Mouse (Mus musculus) olfactory bulb, adult 2 months (tissue): ENCODE data around the gene Rdh16f1. TPM values are rescaled to one million over a fixed set of nuclear protein-coding genes. Genes with fewer than 3 reads are reported as not detected.
"Not testable (repeated sequence)": the region's sequence is repeated elsewhere in the genome, so short reads cannot be mapped to it uniquely, and the experiment has no call there.

Source experiments
- H3K27ac ChIP-seq: fragments of 200-500 bp; 2 replicates; pipeline ENCODE4 v1.5.1; 2012; ENCODE audit warnings: low read depth, low read length; ENCODE audit not compliant: insufficient read depth
- H3K4me1 ChIP-seq: fragments of 200-500 bp; 2 replicates; pipeline ENCODE4 v1.6.1; 2012; ENCODE audit warnings: low read length; ENCODE audit not compliant: control insufficient read depth, insufficient read depth
- H3K4me3 ChIP-seq: fragments of 200-500 bp; 2 replicates; pipeline ENCODE4 v1.5.1; 2012; ENCODE audit warnings: mild to moderate bottlenecking, low read depth, low read length, moderate library complexity; ENCODE audit not compliant: insufficient read depth
- CTCF ChIP-seq: fragments of 200-500 bp; IDR thresholded peaks from 2 replicates; pipeline ENCODE4 v1.5.1; 2012; ENCODE audit warnings: low read depth, mild to moderate bottlenecking, low read length, moderate library complexity; ENCODE audit not compliant: insufficient read depth
- POLR2A ChIP-seq: fragments of 200-500 bp; IDR thresholded peaks from 2 replicates; pipeline ENCODE4 v1.6.1; 2012; ENCODE audit warnings: mild to moderate bottlenecking, low read depth, low read length, moderate library complexity; ENCODE audit not compliant: insufficient read depth
- WGBS: fragments of 180-500 bp; shearing (Covaris S2); methylation state at CpG from one replicate; pipeline ENCODE4 v1.1.7; 2018; 5-methylcytosine and 5-hydroxymethylcytosine counted together
- polyA plus RNA-seq: library from polyadenylated mRNA; stranded (reverse); fragments of >200 nt; gene quantifications from 2 replicates; pipeline ENCODE4 v1.2.4, GENCODE M21; 2012; ENCODE audit warnings: low replicate concordance; ENCODE audit not compliant: missing spikeins, insufficient read depth, insufficient read length

The Rdh16f1 gene
- polyA plus RNA-seq, 1 experiment, result not detected

- TF ChIP-seq POLR2A, result no peak
- TF ChIP-seq CTCF, result no peak
- no peak overlapping the region for H3K27ac ChIP-seq
- H3K4me3 ChIP-seq, result peak overlapping the region; percentile 11
- 58% methylated on average over 18 of the region's 18 CpGs for WGBS
- H3K4me1 ChIP-seq, result peaks cover 4% of the 10 kb centered on the region; the same call in 1 of the 2 replicates
These were observed 3.7 kb upstream of the Rdh16f1 start for GRCm38 (mm10) chr10:127755770-127756468.

GRCm38 (mm10) chr10:127762926-127763325 lies 3.3 kb downstream of the Rdh16f1 start:
- not testable (repeated sequence) for H3K4me1 ChIP-seq, H3K4me3 ChIP-seq, H3K27ac ChIP-seq
- WGBS, result 93% methylated on average over 10 of the region's 10 CpGs

GRCm38 (mm10) chr10:127763914-127764680 lies 4.5 kb downstream of the Rdh16f1 start:
- TF ChIP-seq POLR2A (no peak), CTCF (no peak)
- Histone ChIP-seq H3K27ac (no peak overlapping the region), H3K4me1 (peaks cover 5% of the 10 kb centered on the region; the same call in 1 of the 2 replicates), H3K4me3 (no peak overlapping the region)
- 54% methylated on average over 12 of the region's 12 CpGs for WGBS

- H3K27ac ChIP-seq, result no peak overlapping the region
These were observed 7.0 kb downstream of the Rdh16f1 start for GRCm38 (mm10) chr10:127766564-127766963.

GRCm38 (mm10) chr10:127776011-127776410 lies 16.4 kb downstream of the Rdh16f1 start, which contains the start of gene Rdh9:
TSS of gene Rdh9 (plus strand) at chr10:127776386.
- no peak within 1 kb of the TSS for H3K4me3 ChIP-seq
- no peak for TF ChIP-seq CTCF
- no peak for TF ChIP-seq POLR2A
- no peak within 1 kb of the TSS for H3K27ac ChIP-seq
- 83% methylated on average over 2 of the region's 2 CpGs for WGBS
- no peaks in the 10 kb centered on the region for H3K4me1 ChIP-seq

More at GRCm38 (mm10) chr10:127766564-127766963, 7.0 kb downstream of the Rdh16f1 start:
- H3K4me1 ChIP-seq, result peaks cover 5% of the 10 kb centered on the region; the same call in 1 of the 2 replicates
- WGBS, result 84% methylated on average over 1 of the region's 1 CpGs
- H3K4me3 ChIP-seq, result no peak overlapping the region
- TF ChIP-seq CTCF, result no peak
- TF ChIP-seq POLR2A, result no peak

DNA sequence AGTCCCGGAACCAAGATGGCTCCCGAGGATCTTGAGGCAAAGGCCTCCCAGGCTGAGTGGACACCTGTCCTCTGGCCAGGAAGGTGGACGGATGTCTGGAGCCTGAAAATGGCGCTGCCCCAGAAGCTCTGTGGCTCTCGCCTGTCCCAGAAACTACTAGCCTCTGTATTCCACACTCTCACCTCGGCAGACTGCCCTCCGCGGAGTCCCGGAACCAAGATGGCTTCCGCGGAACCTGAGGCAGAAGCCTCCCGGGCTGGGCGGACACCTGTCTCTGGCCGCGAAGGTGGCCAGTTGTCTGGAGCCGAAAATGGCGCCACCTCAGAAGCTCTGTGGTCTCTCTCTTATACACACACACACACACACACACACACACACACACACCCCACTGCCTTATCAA lies 22.7 kb downstream of the Rdh16f1 start:
- H3K4me1 ChIP-seq, H3K27ac ChIP-seq, H3K4me3 ChIP-seq: not testable (repeated sequence)
- WGBS, result 98% methylated on average over 17 of the region's 17 CpGs

- 61% methylated on average over 1 of the region's 1 CpGs for whole genome bisulfite sequencing
- not testable (repeated sequence) for H3K27ac ChIP-seq, H3K4me3 ChIP-seq, H3K4me1 ChIP-seq
These were observed 25.8 kb downstream of the Rdh16f1 start for GRCm38 (mm10) chr10:127785411-127785810.

DNA sequence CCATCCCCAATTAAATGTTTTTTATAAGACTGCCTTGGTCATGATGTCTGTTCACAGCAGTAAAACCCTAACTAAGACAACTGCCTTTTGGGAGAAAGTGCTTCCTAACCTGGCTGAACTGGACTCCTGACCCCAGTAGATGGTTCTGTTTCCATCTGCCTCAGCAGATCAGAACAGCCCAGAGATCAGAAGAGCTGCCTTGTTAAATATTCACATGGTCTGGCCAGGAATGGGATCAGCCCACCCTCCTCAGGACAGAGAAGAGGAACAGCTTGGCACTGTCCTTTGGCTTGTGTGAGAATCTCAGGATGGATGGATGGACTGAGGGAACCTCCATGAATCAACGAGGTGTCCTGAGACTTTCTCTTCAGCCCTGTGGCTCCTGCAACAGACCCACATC lies 39.7 kb downstream of the Rdh16f1 start:
- no peaks in the 10 kb centered on the region for H3K4me1 ChIP-seq
- 80% methylated on average over 1 of the region's 1 CpGs for WGBS
- no peak for TF ChIP-seq CTCF
- no peak for TF ChIP-seq POLR2A
- no peak overlapping the region for H3K4me3 ChIP-seq
- no peak overlapping the region for H3K27ac ChIP-seq

- no peak within 1 kb of the TSS for H3K4me3 ChIP-seq
- H3K27ac ChIP-seq, result no peak within 1 kb of the TSS
- H3K4me1 ChIP-seq, result no peaks in the 10 kb centered on the region
- no peak for TF ChIP-seq POLR2A
- TF ChIP-seq CTCF, result no peak
- 91% methylated on average over 6 of the region's 6 CpGs for WGBS
These were observed 41.3 kb downstream of the Rdh16f1 start, which contains the start of gene Rdh16 for GRCm38 (mm10) chr10:127800891-127801290. TSS of gene Rdh16 (plus strand) at chr10:127801152.
